Mouse (Mus musculus) midbrain, embryonic 11.5 days (tissue): Measurements from ENCODE around the gene Duoxa1. TPM values are rescaled to one million over a fixed set of nuclear protein-coding genes. Genes with fewer than 3 reads are reported as not detected.

Experiments
- ATAC-seq: fragments of 200-750 bp; cut with Nextera tagmentation; 2 replicates; pipeline ENCODE4 v1.8.0; 2017; ENCODE audit warnings: moderate TSS enrichment, moderate library complexity; ENCODE audit not compliant: low FRiP score
- DNase-seq: peaks from one replicate; pipeline ENCODE4 v3.0.0; 2015; ENCODE audit warnings: low spot score; ENCODE audit errors: missing footprints
- H3K27ac ChIP-seq: fragments of 300-500 bp; sonication (generic); 2 replicates; pipeline ENCODE4 v1.5.1; 2014; ENCODE audit warnings: low read depth, low read length
- H3K27me3 ChIP-seq: fragments of 300-500 bp; sonication (generic); 2 replicates; pipeline ENCODE4 v1.6.1; 2014; ENCODE audit warnings: mild to moderate bottlenecking, low read length, moderate library complexity, mixed read lengths; ENCODE audit not compliant: control insufficient read depth, insufficient read depth
- H3K36me3 ChIP-seq: fragments of 300-500 bp; sonication (generic); 2 replicates; pipeline ENCODE4 v1.6.1; 2014; ENCODE audit warnings: mild to moderate bottlenecking, low read length, moderate library complexity, mixed read lengths; ENCODE audit not compliant: control insufficient read depth, insufficient read depth
- H3K4me1 ChIP-seq: fragments of 300-500 bp; sonication (generic); 2 replicates; pipeline ENCODE4 v1.6.1; 2014; ENCODE audit warnings: low read length; ENCODE audit not compliant: control insufficient read depth, insufficient read depth
- H3K4me2 ChIP-seq: fragments of 300-500 bp; sonication (generic); 2 replicates; pipeline ENCODE4 v1.6.1; 2014; ENCODE audit warnings: mild to moderate bottlenecking, moderate library complexity
- H3K4me3 ChIP-seq: fragments of 300-500 bp; sonication (generic); 2 replicates; pipeline ENCODE4 v1.5.1; 2014; ENCODE audit warnings: low read depth, low read length
- H3K9ac ChIP-seq: fragments of 300-500 bp; sonication (generic); 2 replicates; pipeline ENCODE4 v1.6.1; 2014; ENCODE audit warnings: low read length
- H3K9me3 ChIP-seq: fragments of 300-500 bp; sonication (generic); 2 replicates; pipeline ENCODE4 v1.6.1; 2016; ENCODE audit warnings: low read length; ENCODE audit not compliant: control insufficient read depth
- WGBS: fragments of 180-500 bp; shearing (Covaris S2); extraction: QIAGEN DNeasy Blood & Tissue Kit; methylation state at CpG from one replicate; pipeline ENCODE4 v1.1.7; 2014; 5-methylcytosine and 5-hydroxymethylcytosine counted together
- polyA plus RNA-seq: library from polyadenylated mRNA; unstranded; fragments of >200 nt; fragmentation: Nextera tagmentation; extraction: Ambion mirVana; gene quantifications from 2 replicates; pipeline ENCODE4 v1.2.1, GENCODE M21; 2014

The Duoxa1 gene
- polyA plus RNA-seq = not detected in 2 replicates

GRCm38 (mm10) chr2:122313536-122313935 lies at the start of gene Duoxa1:
Gene Duoxa1, minus strand, starts transcription at chr2:122313730.
- H3K4me3 ChIP-seq = no peak within 1 kb of the TSS
- H3K9me3 ChIP-seq = no peaks in the 10 kb centered on the region
- H3K27me3 ChIP-seq = peaks cover 20% of the 10 kb centered on the region
- peak; percentile 37; the same call in 1 of the 2 replicates for ATAC-seq
- no peak within 1 kb of the TSS for H3K27ac ChIP-seq
- no peaks in the 10 kb centered on the region for H3K36me3 ChIP-seq
- peak within 1 kb of the TSS; percentile 7; the same call in 1 of the 2 replicates for H3K4me2 ChIP-seq
- peaks cover 6% of the 10 kb centered on the region; the same call in 1 of the 2 replicates for H3K4me1 ChIP-seq
- no peak within 1 kb of the TSS for H3K9ac ChIP-seq
- 4% methylated on average over 24 of the region's 24 CpGs for WGBS
- peak; percentile 88 for DNase-seq

- no peak overlapping the region for H3K4me3 ChIP-seq
- no peaks in the 10 kb centered on the region for H3K9me3 ChIP-seq
- H3K9ac ChIP-seq = no peak overlapping the region
- no peak overlapping the region for H3K4me2 ChIP-seq
- H3K27ac ChIP-seq = no peak overlapping the region
- no peak for ATAC-seq
- H3K36me3 ChIP-seq = no peaks in the 10 kb centered on the region
- DNase-seq = no peak
- H3K4me1 ChIP-seq = peaks cover 12% of the 10 kb centered on the region
- 91% methylated on average over 13 of the region's 13 CpGs for WGBS
- H3K27me3 ChIP-seq = no peaks in the 10 kb centered on the region
These were observed 49.3 kb upstream of the Duoxa1 start for GRCm38 (mm10) chr2:122362622-122363523.

- Histone ChIP-seq H3K36me3 (peaks cover 3% of the 10 kb centered on the region; the same call in 1 of the 2 replicates), H3K4me2 (no peak overlapping the region), H3K27me3 (no peaks in the 10 kb centered on the region), H3K9me3 (no peaks in the 10 kb centered on the region), H3K27ac (no peak overlapping the region), H3K9ac (no peak overlapping the region), H3K4me1 (peaks cover 12% of the 10 kb centered on the region), H3K4me3 (no peak overlapping the region)
- WGBS = 70% methylated on average over 10 of the region's 10 CpGs
- no peak for ATAC-seq
- DNase-seq = no peak
These were observed 48.5 kb upstream of the Duoxa1 start for GRCm38 (mm10) chr2:122361868-122362621.

- 95% methylated on average over 6 of the region's 6 CpGs for WGBS
- no peak overlapping the region for H3K9ac ChIP-seq
These were observed 47.7 kb upstream of the Duoxa1 start for GRCm38 (mm10) chr2:122361181-122361580.

GRCm38 (mm10) chr2:122360310-122360709 lies 46.8 kb upstream of the Duoxa1 start:
- H3K27me3 ChIP-seq = no peaks in the 10 kb centered on the region

More at GRCm38 (mm10) chr2:122361181-122361580, 47.7 kb upstream of the Duoxa1 start:
- Histone ChIP-seq H3K36me3 (peaks cover 6% of the 10 kb centered on the region; the same call in 1 of the 2 replicates), H3K4me3 (no peak overlapping the region), H3K27ac (no peak overlapping the region), H3K27me3 (no peaks in the 10 kb centered on the region), H3K4me1 (peaks cover 5% of the 10 kb centered on the region), H3K9me3 (no peaks in the 10 kb centered on the region), H3K4me2 (no peak overlapping the region)
- no peak for ATAC-seq
- DNase-seq = no peak

GRCm38 (mm10) chr2:122356187-122356586 lies 42.7 kb upstream of the Duoxa1 start:
- Histone ChIP-seq H3K36me3 (peaks cover 6% of the 10 kb centered on the region; the same call in 1 of the 2 replicates), H3K9ac (no peak overlapping the region), H3K4me2 (no peak overlapping the region), H3K27me3 (no peaks in the 10 kb centered on the region), H3K27ac (no peak overlapping the region), H3K9me3 (no peaks in the 10 kb centered on the region), H3K4me1 (peaks cover 8% of the 10 kb centered on the region; the same call in 1 of the 2 replicates), H3K4me3 (no peak overlapping the region)
- DNase-seq (no peak), ATAC-seq (no peak)
- 79% methylated on average over 3 of the region's 3 CpGs for WGBS

More at GRCm38 (mm10) chr2:122360310-122360709, 46.8 kb upstream of the Duoxa1 start:
- Histone ChIP-seq H3K4me3 (no peak overlapping the region), H3K9ac (no peak overlapping the region), H3K27ac (no peak overlapping the region), H3K9me3 (no peaks in the 10 kb centered on the region), H3K4me2 (no peak overlapping the region), H3K4me1 (no peaks in the 10 kb centered on the region), H3K36me3 (peaks cover 6% of the 10 kb centered on the region; the same call in 1 of the 2 replicates)
- WGBS = 89% methylated on average over 6 of the region's 6 CpGs
- no peak for DNase-seq
- ATAC-seq = no peak

- Histone ChIP-seq H3K9me3 (no peaks in the 10 kb centered on the region), H3K27me3 (no peaks in the 10 kb centered on the region), H3K4me1 (peaks cover 8% of the 10 kb centered on the region; the same call in 1 of the 2 replicates), H3K4me3 (no peak overlapping the region), H3K9ac (no peak overlapping the region), H3K36me3 (peaks cover 6% of the 10 kb centered on the region; the same call in 1 of the 2 replicates), H3K4me2 (no peak overlapping the region), H3K27ac (no peak overlapping the region)
- WGBS = 87% methylated on average over 5 of the region's 5 CpGs
- DNase-seq (no peak), ATAC-seq (no peak)
These were observed 41.9 kb upstream of the Duoxa1 start for GRCm38 (mm10) chr2:122355389-122355788.

- WGBS = 60% methylated on average over 12 of the region's 12 CpGs
- no peak; the same call in 1 of the 2 replicates for ATAC-seq
These were observed 40.8 kb upstream of the Duoxa1 start for GRCm38 (mm10) chr2:122354191-122354929.

More at GRCm38 (mm10) chr2:122354191-122354929, 40.8 kb upstream of the Duoxa1 start:
- H3K27me3 ChIP-seq = no peaks in the 10 kb centered on the region
- peaks cover 14% of the 10 kb centered on the region for H3K4me1 ChIP-seq
- peak overlapping the region; percentile 3; the same call in 1 of the 2 replicates for H3K9ac ChIP-seq
- no peak overlapping the region for H3K4me2 ChIP-seq
- no peak overlapping the region for H3K4me3 ChIP-seq
- peaks cover 6% of the 10 kb centered on the region; the same call in 1 of the 2 replicates for H3K36me3 ChIP-seq
- H3K27ac ChIP-seq = peak overlapping the region; percentile 27; the same call in 1 of the 2 replicates
- DNase-seq = no peak
- H3K9me3 ChIP-seq = no peaks in the 10 kb centered on the region
